ENCODE assay signal across 10 mouse cellular contexts in the genomic region with DNA sequence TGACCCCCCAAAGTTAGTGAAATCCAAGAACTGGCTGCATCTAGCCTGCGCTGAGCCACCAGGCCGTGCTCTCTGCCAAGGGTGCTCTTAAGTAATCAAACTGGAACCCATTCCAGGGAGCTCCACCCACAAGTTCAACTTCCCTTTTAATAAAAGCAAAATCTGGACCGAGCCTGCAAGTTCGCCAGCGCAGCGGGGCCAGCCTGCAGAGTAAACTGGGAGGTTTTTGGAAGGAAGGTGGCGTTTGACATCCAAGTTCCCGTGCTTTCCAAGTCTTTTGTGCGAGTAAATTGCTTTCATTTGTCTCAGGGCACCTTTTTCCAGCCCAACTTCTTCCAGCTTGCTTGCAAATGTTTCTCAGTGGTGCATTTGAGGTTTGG. TPM values are rescaled to one million over a fixed set of nuclear protein-coding genes. Genes with fewer than 3 reads are reported as not detected.
DNase-seq lines count a peak whose midpoint lies in the region; ATAC-seq and TF ChIP-seq lines count a peak whose summit lies in the region.
"Had no signal": no experiment of that assay in that cellular context is flagged by ENCODE, and none has a peak within 500 bp of the region (broad histone marks: within the 10 kb centered on the region; RNA-seq: fewer than 3 reads in every experiment).

No protein-coding gene starts in this region.

- no peak for TF ChIP-seq CTCF in lung, postnatal 0 days (IDR thresholded peaks at IDR 0.05)

- DNase-seq in frontal cortex, postnatal 25 days (ENCODE audit: low spot score in 2 of 2) = no peak
- peak; percentile 64 for DNase-seq in adrenal gland, postnatal 10 days
- peak; percentile 36 for DNase-seq in gonadal fat pad, adult 2 months (ENCODE audit: low read depth)
- peak; percentile 14 to 43 for DNase-seq in kidney, postnatal 25 days
- peak; percentile 75 for DNase-seq in lung, postnatal 0 days (ENCODE audit: low spot score)
- DNase-seq in natural killer cell, adult 2 months (ENCODE audit: low spot score in 2 of 2) = no peak

- peak; percentile 62 for ATAC-seq in frontal cortex, adult (ENCODE audit: low TSS enrichment)
- peak; percentile 55 for ATAC-seq in lung, postnatal 0 days
- no peak for ATAC-seq in hindbrain, embryonic 12.5 days (ENCODE audit: low FRiP score)

- H3K27ac ChIP-seq in lung, postnatal 0 days (ENCODE audit: low read length) = no peak overlapping the region
- H3K27ac ChIP-seq in hindbrain, embryonic 12.5 days = no peak overlapping the region
- H3K27ac ChIP-seq: midbrain, embryonic 12.5 days had no signal

- no peaks in the 10 kb centered on the region for H3K36me3 ChIP-seq in lung, postnatal 0 days (ENCODE audit: insufficient read depth, low read length)
- H3K36me3 ChIP-seq in hindbrain, embryonic 12.5 days = no peaks in the 10 kb centered on the region
- H3K36me3 ChIP-seq: midbrain, embryonic 12.5 days had no signal

- TF ChIP-seq EP300 in lung, postnatal 0 days (IDR thresholded peaks at IDR 0.05) = 0 out of 2 replicates have a peak, but pooled peaks have one; percentile 24

- 25% methylated on average over 9 of the region's 9 CpGs for WGBS in lung, postnatal 0 days
- 76% methylated on average over 9 of the region's 9 CpGs for WGBS in hindbrain, embryonic 12.5 days

- H3K4me3 ChIP-seq in lung, postnatal 0 days (ENCODE audit: low read depth, low read length) = no peak overlapping the region
- H3K4me3 ChIP-seq in hindbrain, embryonic 12.5 days = no peak overlapping the region
- H3K4me3 ChIP-seq: midbrain, embryonic 12.5 days had no signal

- H3K9me3 ChIP-seq in lung, postnatal 0 days (ENCODE audit: low read length) = no peaks in the 10 kb centered on the region
- no peaks in the 10 kb centered on the region for H3K9me3 ChIP-seq in hindbrain, embryonic 12.5 days (replicated peaks)
- H3K9me3 ChIP-seq: midbrain, embryonic 12.5 days had no signal

- H3K9ac ChIP-seq in lung, postnatal 0 days (replicated peaks; ENCODE audit: low read depth) = no peak overlapping the region
- H3K9ac ChIP-seq in hindbrain, embryonic 12.5 days = no peak overlapping the region
- H3K9ac ChIP-seq: midbrain, embryonic 12.5 days had no signal

- no peaks in the 10 kb centered on the region for H3K27me3 ChIP-seq in lung, postnatal 0 days (replicated peaks; ENCODE audit: insufficient read depth, low read length)
- no peaks in the 10 kb centered on the region; the same call in 1 of the 2 replicates for H3K27me3 ChIP-seq in hindbrain, embryonic 12.5 days
- H3K27me3 ChIP-seq: midbrain, embryonic 12.5 days had no signal

- H3K4me1 ChIP-seq in lung, postnatal 0 days (ENCODE audit: insufficient read depth, low read depth, low read length) = no peaks in the 10 kb centered on the region
- H3K4me1 ChIP-seq in hindbrain, embryonic 12.5 days = no peaks in the 10 kb centered on the region
- H3K4me1 ChIP-seq: midbrain, embryonic 12.5 days had no signal

- peak overlapping the region; percentile 17; the same call in 1 of the 2 replicates for H3K4me2 ChIP-seq in lung, postnatal 0 days (replicated peaks; ENCODE audit: low read depth, low read length)
- H3K4me2 ChIP-seq in hindbrain, embryonic 12.5 days (replicated peaks) = no peak overlapping the region
- H3K4me2 ChIP-seq: midbrain, embryonic 12.5 days had no signal

RNA-seq across cellular contexts. Expression of gene Gxylt2, which starts 27.5 kb away (rescaled TPM):
- 1 to 10 TPM; 1.9 to 3.3 TPM for total RNA-seq in adrenal gland, postnatal 10 days (2021)
- 2.0 and 2.6 TPM in 2 replicates for polyA plus RNA-seq in gonadal fat pad, adult 2 months (2012; rRNA removed)
- 2.2 and 2.8 TPM in 2 replicates for polyA plus RNA-seq in lung, postnatal 0 days (2015; fragmentation: Nextera tagmentation; extraction: Ambion mirVana)
- polyA plus RNA-seq in hindbrain, embryonic 12.5 days (2016; fragmentation: Nextera tagmentation; extraction: Ambion mirVana) = 9.6 and 11.1 TPM in 2 replicates
- total RNA-seq: common myeloid progenitor, adult 5-6 weeks had no signal

Comparison
In these comparisons a context has a peak if more than half of its experiments do, and no peak if none do; other contexts are left out.
1. DNase-seq: peak in adrenal gland, postnatal 10 days (single experiment), gonadal fat pad, adult 2 months (single experiment), kidney, postnatal 25 days (2 of 2) and lung, postnatal 0 days (single experiment); none in frontal cortex, postnatal 25 days (0 of 2) and natural killer cell, adult 2 months (0 of 2).